Mouse (Mus musculus) G1E (cell line): Measurements from ENCODE around the gene Pmvk.

Experiments used
- CTCF ChIP-seq: IDR thresholded peaks from 2 replicates; pipeline ENCODE4 v1.5.1; 2012; ENCODE audit warnings: low read depth, low read length, inconsistent platforms, mixed read lengths
- GATA1 ChIP-seq: IDR thresholded peaks from 2 replicates; pipeline ENCODE4 v1.6.1; 2012; ENCODE audit warnings: borderline replicate concordance, low read length, inconsistent platforms, mixed read lengths
- POLR2AphosphoS5 ChIP-seq: IDR thresholded peaks from 2 replicates; pipeline ENCODE4 v1.6.1; 2012; ENCODE audit warnings: low read depth, low read length, inconsistent platforms; ENCODE audit not compliant: insufficient replicate concordance
- TAL1 ChIP-seq: conservative IDR thresholded peaks from 2 replicates; pipeline ENCODE4 v1.6.1; 2012; ENCODE audit warnings: low read depth, low read length, inconsistent platforms, mixed read lengths

DNA sequence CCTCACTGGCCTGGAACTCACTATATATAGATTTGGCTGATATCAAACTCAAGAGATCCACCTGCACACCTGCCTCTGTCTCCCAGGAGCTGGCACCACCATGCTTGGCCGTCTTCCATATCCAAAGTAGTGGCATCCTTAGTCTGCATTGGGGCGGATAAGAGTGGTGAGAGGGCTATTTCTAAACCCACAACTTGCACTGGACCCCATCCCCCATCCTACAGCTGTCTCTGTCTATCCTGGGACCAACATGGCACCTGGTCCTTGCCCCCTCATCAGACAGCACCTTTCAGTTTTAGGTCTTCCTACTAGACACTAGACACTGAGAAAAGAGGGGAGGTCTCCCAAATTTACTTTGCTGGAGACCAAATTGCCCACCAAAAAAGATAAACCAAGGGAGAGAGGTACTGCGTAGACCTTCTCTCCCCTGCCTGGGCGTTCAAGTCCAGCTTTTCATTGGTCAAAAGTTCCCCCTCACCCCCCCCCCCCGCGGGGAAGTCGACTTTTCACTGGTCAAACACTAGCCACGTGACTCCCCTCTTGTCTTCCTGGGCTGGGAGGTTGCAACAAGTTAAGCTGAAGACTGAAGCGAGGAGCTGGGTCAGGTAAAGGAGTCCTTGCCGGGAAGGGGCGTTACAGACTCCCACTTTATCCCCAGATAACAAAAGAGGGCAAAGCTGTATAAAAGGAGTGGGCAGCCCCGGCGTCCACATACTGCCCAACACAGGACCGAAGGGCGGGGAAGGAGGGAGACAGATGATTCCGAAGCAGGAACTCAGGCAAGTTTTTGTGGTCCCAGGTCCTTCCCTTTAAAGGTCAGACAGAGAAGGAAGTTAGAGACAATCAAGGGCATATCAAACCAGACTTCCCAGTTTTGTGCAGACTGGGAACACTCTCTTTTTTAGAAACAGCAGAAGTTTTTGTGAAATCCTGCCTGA, 17.9 kb upstream of the Pmvk start, which contains the start of gene Pbxip1:
- TF ChIP-seq CTCF (no peak), GATA1 (no peak), TAL1 (no peak), POLR2AphosphoS5 (no peak)
